Mouse (Mus musculus): ENCODE measurements around the gene Sirpa. TPM values are rescaled to one million over a fixed set of nuclear protein-coding genes. Genes with fewer than 3 reads are reported as not detected.
A peak's percentile ranks its signal among the peaks of the same experiment; 100 is the strongest.

Gene Sirpa
- total and polyA plus RNA-seq, 3 experiments, result 20.4 to 30.6 (median 27.1) TPM

DNA sequence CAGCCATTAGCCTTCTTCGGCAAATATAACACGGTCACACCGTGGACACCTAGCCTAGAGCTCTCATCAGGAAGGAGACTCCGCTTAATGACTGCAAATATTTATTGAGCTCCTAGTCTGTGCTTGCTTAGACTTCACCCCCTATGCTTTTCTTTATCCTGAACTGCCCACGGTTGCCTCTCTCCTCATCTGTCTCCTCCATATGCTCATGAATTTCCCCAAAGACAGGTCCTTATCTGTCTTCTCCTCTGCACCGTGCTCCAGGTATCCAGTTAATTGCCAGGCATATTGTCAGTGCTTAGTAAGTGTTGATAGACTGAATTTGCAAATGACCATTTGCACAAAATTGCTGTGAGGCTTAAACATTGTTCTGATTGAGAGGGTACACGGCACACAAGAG, 23.5 kb upstream of the Sirpa start:
- no peaks in the 10 kb centered on the region for H3K9me3 ChIP-seq (replicated peaks; ENCODE audit: low read length)
- no peak for DNase-seq (ENCODE audit: extremely low read depth)
- in situ Hi-C loops (cut with MboI; ENCODE audit: low pct_ligation_motif_present, low pct_unique_long_range_greater_than_20kb, low sequenced_read_pairs), result no loop called here
- H3K4me1 ChIP-seq (ENCODE audit: control insufficient read depth in 1 of 2, insufficient read depth in 2 of 2), result peaks cover 5 to 14% of the 10 kb centered on the region in 2 experiments
- no peak overlapping the region for H3K9ac ChIP-seq (ENCODE audit: insufficient read depth, low read depth)
- dilution Hi-C loops (cut with MboI; ENCODE audit: extremely low pct_ligation_motif_present, extremely low pct_unique_long_range_greater_than_20kb, low sequenced_read_pairs), result no loop called here
- H3K4me3 ChIP-seq (replicated peaks in 1 of 3; ENCODE audit: low read depth in 2 of 3, low read length in 2 of 3, poor library complexity in 1 of 3), result no peak overlapping the region
- H3K27me3 ChIP-seq (replicated peaks), result peaks cover 3% of the 10 kb centered on the region
- H3K4me2 ChIP-seq (ENCODE audit: insufficient read depth, low read depth, poor library complexity, severe bottlenecking), result no peak overlapping the region
- TF ChIP-seq ZC3H11A (IDR thresholded peaks at IDR 0.05; ENCODE audit: low read depth, low read length), result no peak
- TF ChIP-seq TCF12 (IDR thresholded peaks at IDR 0.05; ENCODE audit: low read depth, low read length), result no peak
- no peak for TF ChIP-seq ETS1 (conservative IDR thresholded peaks at IDR 0.05; ENCODE audit: low read depth, low read length)
- no peak for TF ChIP-seq CTCF (conservative IDR thresholded peaks at IDR 0.05 in 1 of 2, IDR thresholded peaks at IDR 0.05 in 1 of 2; ENCODE audit: low read depth in 2 of 2, low read length in 2 of 2)
- TF ChIP-seq ZKSCAN1 (IDR thresholded peaks at IDR 0.05; ENCODE audit: borderline replicate concordance, low read depth, low read length), result no peak
- TF ChIP-seq EP300 (IDR thresholded peaks at IDR 0.05; ENCODE audit: low read length), result no peak
- TF ChIP-seq MAX (IDR thresholded peaks at IDR 0.05; ENCODE audit: low read length), result no peak
- no peak for TF ChIP-seq USF1 (IDR thresholded peaks at IDR 0.05; ENCODE audit: low read depth, low read length)
- no peak for TF ChIP-seq TBP (conservative IDR thresholded peaks at IDR 0.05; ENCODE audit: low read depth, low read length)
- TF ChIP-seq JUND (conservative IDR thresholded peaks at IDR 0.05; ENCODE audit: low read depth, low read length), result no peak
- TF ChIP-seq SMC3 (IDR thresholded peaks at IDR 0.05; ENCODE audit: low read depth, low read length), result no peak
- TF ChIP-seq MYC (IDR thresholded peaks at IDR 0.05; ENCODE audit: low read depth, low read length), result no peak
- H3K27ac ChIP-seq (ENCODE audit: insufficient read depth, low read depth), result no peak overlapping the region
- no peaks in the 10 kb centered on the region for H3K36me3 ChIP-seq (replicated peaks in 1 of 2; ENCODE audit: control insufficient read depth in 1 of 2, insufficient read depth in 1 of 2, low read length in 1 of 2)
- H3K79me2 ChIP-seq (replicated peaks; ENCODE audit: control insufficient read depth, extremely low read depth, insufficient read depth, poor library complexity, severe bottlenecking), result no peaks in the 10 kb centered on the region

DNA sequence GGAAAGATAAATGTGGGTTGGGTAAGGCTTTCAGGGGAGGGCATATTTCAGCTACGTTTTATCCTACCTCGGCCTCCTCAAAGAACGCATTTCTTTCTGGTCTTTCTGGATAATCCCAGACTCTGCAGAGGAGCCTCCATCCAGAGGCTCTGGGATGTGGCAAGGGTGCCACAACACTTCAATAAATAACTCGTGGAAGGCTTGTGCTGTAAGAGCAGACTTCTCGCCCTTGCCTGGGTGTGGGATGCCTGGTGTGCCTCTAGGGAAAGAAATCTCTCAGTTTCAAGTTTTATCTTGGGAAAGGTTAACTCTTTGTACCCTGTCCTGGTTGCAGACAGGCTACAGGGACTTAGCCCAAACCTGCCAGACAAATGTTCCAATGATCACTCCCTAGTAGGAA, 23.1 kb upstream of the Sirpa start:
- H3K27me3 ChIP-seq (replicated peaks), result peaks cover 3% of the 10 kb centered on the region
- no peaks in the 10 kb centered on the region for H3K79me2 ChIP-seq (replicated peaks; ENCODE audit: control insufficient read depth, extremely low read depth, insufficient read depth, poor library complexity, severe bottlenecking)
- peaks cover 9 to 18% of the 10 kb centered on the region in 2 experiments for H3K4me1 ChIP-seq (ENCODE audit: control insufficient read depth in 1 of 2, insufficient read depth in 2 of 2)
- no peak overlapping the region for H3K4me3 ChIP-seq (replicated peaks in 1 of 3; ENCODE audit: low read depth in 2 of 3, low read length in 2 of 3, poor library complexity in 1 of 3)
- no peak overlapping the region for H3K27ac ChIP-seq (ENCODE audit: insufficient read depth, low read depth)
- H3K36me3 ChIP-seq (replicated peaks in 1 of 2; ENCODE audit: control insufficient read depth in 1 of 2, insufficient read depth in 1 of 2, low read length in 1 of 2), result no peaks in the 10 kb centered on the region
- no peak for DNase-seq (ENCODE audit: extremely low read depth)
- H3K9ac ChIP-seq (ENCODE audit: insufficient read depth, low read depth), result no peak overlapping the region
- no peak for TF ChIP-seq IRF4 (IDR thresholded peaks at IDR 0.05; ENCODE audit: low read depth, low read length)
- no peak for TF ChIP-seq CHD1 (IDR thresholded peaks at IDR 0.05; ENCODE audit: low read depth, low read length)
- TF ChIP-seq SMC3 (IDR thresholded peaks at IDR 0.05; ENCODE audit: low read depth, low read length), result no peak
- H3K9me3 ChIP-seq (replicated peaks; ENCODE audit: low read length), result no peaks in the 10 kb centered on the region
- in situ Hi-C loops (cut with MboI; ENCODE audit: low pct_ligation_motif_present, low pct_unique_long_range_greater_than_20kb, low sequenced_read_pairs) (no loop called here), dilution Hi-C loops (cut with MboI; ENCODE audit: extremely low pct_ligation_motif_present, extremely low pct_unique_long_range_greater_than_20kb, low sequenced_read_pairs) (no loop called here)
- no peak overlapping the region for H3K4me2 ChIP-seq (ENCODE audit: insufficient read depth, low read depth, poor library complexity, severe bottlenecking)

- H3K27me3 ChIP-seq (replicated peaks), result peaks cover 4% of the 10 kb centered on the region
- no peaks in the 10 kb centered on the region for H3K9me3 ChIP-seq (replicated peaks; ENCODE audit: low read length)
- no peak overlapping the region for H3K9ac ChIP-seq (ENCODE audit: insufficient read depth, low read depth)
- DNase-seq (ENCODE audit: extremely low read depth), result no peak
- H3K4me2 ChIP-seq (ENCODE audit: insufficient read depth, low read depth, poor library complexity, severe bottlenecking), result peak overlapping the region; percentile 99
- H3K4me1 ChIP-seq (ENCODE audit: control insufficient read depth in 1 of 2, insufficient read depth in 2 of 2), result peaks cover 16 to 32% of the 10 kb centered on the region in 2 experiments
- no peak overlapping the region for H3K4me3 ChIP-seq (replicated peaks in 1 of 3; ENCODE audit: low read depth in 2 of 3, low read length in 2 of 3, poor library complexity in 1 of 3)
- in situ Hi-C loops (cut with MboI; ENCODE audit: low pct_ligation_motif_present, low pct_unique_long_range_greater_than_20kb, low sequenced_read_pairs) (no loop called here), dilution Hi-C loops (cut with MboI; ENCODE audit: extremely low pct_ligation_motif_present, extremely low pct_unique_long_range_greater_than_20kb, low sequenced_read_pairs) (no loop called here)
- TF ChIP-seq MYC (IDR thresholded peaks at IDR 0.05; ENCODE audit: low read depth, low read length), result no peak
- TF ChIP-seq ETS1 (conservative IDR thresholded peaks at IDR 0.05; ENCODE audit: low read depth, low read length), result no peak
- TF ChIP-seq BHLHE40 (IDR thresholded peaks at IDR 0.05; ENCODE audit: low read depth, low read length), result no peak
- TF ChIP-seq ZMIZ1 (IDR thresholded peaks at IDR 0.05; ENCODE audit: low read depth, low read length), result no peak
- TF ChIP-seq ZNF384 (IDR thresholded peaks at IDR 0.05; ENCODE audit: low read depth, low read length), result no peak
- TF ChIP-seq ZKSCAN1 (IDR thresholded peaks at IDR 0.05; ENCODE audit: borderline replicate concordance, low read depth, low read length), result no peak
- H3K27ac ChIP-seq (ENCODE audit: insufficient read depth, low read depth), result no peak overlapping the region
- H3K79me2 ChIP-seq (replicated peaks; ENCODE audit: control insufficient read depth, extremely low read depth, insufficient read depth, poor library complexity, severe bottlenecking), result no peaks in the 10 kb centered on the region
- H3K36me3 ChIP-seq (replicated peaks in 1 of 2; ENCODE audit: control insufficient read depth in 1 of 2, insufficient read depth in 1 of 2, low read length in 1 of 2), result no peaks in the 10 kb centered on the region
Measured at GRCm38 (mm10) chr2:129573701-129574273, 18.8 kb upstream of the Sirpa start.
